Mouse (Mus musculus): Measurements from ENCODE around the gene Tmem182. TPM values are rescaled to one million over a fixed set of nuclear protein-coding genes. Genes with fewer than 3 reads are reported as not detected.

The Tmem182 gene
- total and polyA plus RNA-seq, 3 experiments: 0.81 to 1.6 (median 1.5) TPM

- DNase-seq: no peak
Observed at GRCm38 (mm10) chr1:40799121-40799520, 6.3 kb upstream of the Tmem182 start.

- no peak for DNase-seq
Observed at GRCm38 (mm10) chr1:40800908-40801307, 4.5 kb upstream of the Tmem182 start.

- DNase-seq: peak; percentile 38
Observed at GRCm38 (mm10) chr1:40802759-40803158, 2.6 kb upstream of the Tmem182 start.

GRCm38 (mm10) chr1:40804118-40804517 lies 1.3 kb upstream of the Tmem182 start:
- no peak for DNase-seq

- DNase-seq: no peak
Observed at GRCm38 (mm10) chr1:40805891-40806290, 490 bp downstream of the Tmem182 start.

- DNase-seq: no peak
Observed at GRCm38 (mm10) chr1:40808643-40809042, 3.2 kb downstream of the Tmem182 start.

- no peak for DNase-seq
Observed at GRCm38 (mm10) chr1:40815071-40815845, 9.9 kb downstream of the Tmem182 start.

GRCm38 (mm10) chr1:40824517-40824916 lies 19.1 kb downstream of the Tmem182 start:
- no peak for DNase-seq

GRCm38 (mm10) chr1:40824936-40825335 lies 19.5 kb downstream of the Tmem182 start:
- DNase-seq: no peak

- peak; percentile 39 for DNase-seq
Observed at GRCm38 (mm10) chr1:40825826-40826225, 20.4 kb downstream of the Tmem182 start.

GRCm38 (mm10) chr1:40829213-40829914 lies 24.0 kb downstream of the Tmem182 start:
- DNase-seq: peak; percentile 12

GRCm38 (mm10) chr1:40830712-40831507 lies 25.5 kb downstream of the Tmem182 start:
- no peak for DNase-seq

- DNase-seq: peak; percentile 20
Observed at GRCm38 (mm10) chr1:40835468-40835867, 30.1 kb downstream of the Tmem182 start.

- DNase-seq: no peak
Observed at GRCm38 (mm10) chr1:40840605-40841004, 35.2 kb downstream of the Tmem182 start.

- DNase-seq: no peak
Observed at GRCm38 (mm10) chr1:40841032-40841761, 35.8 kb downstream of the Tmem182 start.

GRCm38 (mm10) chr1:40844616-40845015 lies 39.2 kb downstream of the Tmem182 start:
- DNase-seq: peak; percentile 43

- DNase-seq: peak; percentile 74
Observed at GRCm38 (mm10) chr1:40847196-40847938, 42.0 kb downstream of the Tmem182 start.

GRCm38 (mm10) chr1:40851286-40851685 lies 45.9 kb downstream of the Tmem182 start:
- no peak for DNase-seq

GRCm38 (mm10) chr1:40855268-40855667 lies 49.9 kb downstream of the Tmem182 start:
- DNase-seq: no peak

- no peak for DNase-seq
Observed at GRCm38 (mm10) chr1:40856846-40857636, 51.6 kb downstream of the Tmem182 start.

Measured in adrenal gland, adult 2 months (tissue).